39 mouse cellular contexts compared by ENCODE assay signal in genomic region chr7:102943417-102943816, GRCm38 (mm10). TPM values are rescaled to one million over a fixed set of nuclear protein-coding genes. Genes with fewer than 3 reads are reported as not detected.
"Had no signal": no experiment of that assay in that cellular context is flagged by ENCODE, and none has a peak within 500 bp of the region (broad histone marks: within the 10 kb centered on the region; RNA-seq: fewer than 3 reads in every experiment).

No protein-coding gene starts in this region.

- H3K4me1 ChIP-seq: hindbrain, embryonic 13.5 days; hindbrain, embryonic 15.5 days; kidney, embryonic 15.5 days; limb, embryonic 10.5 days; limb, embryonic 12.5 days had no signal

- H3K4me3 ChIP-seq: heart, adult 2 months; hindbrain, embryonic 13.5 days; hindbrain, embryonic 15.5 days; kidney, embryonic 15.5 days; limb, embryonic 10.5 days; limb, embryonic 12.5 days had no signal

- H3K27ac ChIP-seq: heart, adult 2 months; hindbrain, embryonic 13.5 days; hindbrain, embryonic 15.5 days; hindbrain, postnatal 0 days; kidney, embryonic 15.5 days; kidney, postnatal 0 days; limb, embryonic 10.5 days; limb, embryonic 12.5 days had no signal

- H3K9ac ChIP-seq: forebrain, postnatal 0 days; hindbrain, embryonic 13.5 days; hindbrain, embryonic 15.5 days; kidney, embryonic 15.5 days; limb, embryonic 12.5 days had no signal

- H3K36me3 ChIP-seq: hindbrain, embryonic 13.5 days; hindbrain, embryonic 15.5 days; kidney, embryonic 15.5 days; limb, embryonic 10.5 days; limb, embryonic 12.5 days had no signal

- H3K27me3 ChIP-seq: hindbrain, embryonic 13.5 days; hindbrain, embryonic 15.5 days; kidney, embryonic 15.5 days; limb, embryonic 12.5 days had no signal

- ATAC-seq: forebrain, postnatal 0 days; hindbrain, postnatal 0 days; intestine, embryonic 16.5 days had no signal

- DNase-seq: forebrain, postnatal 0 days; gastrocnemius, postnatal 14 days; gastrocnemius, postnatal 36 days; heart, adult 11 months; heart, adult 2 months; heart, postnatal 10 days; heart, postnatal 36 days; kidney, adult 11 months; kidney, adult 2 months; kidney, adult 9 months; kidney, postnatal 14 days; kidney, postnatal 36 days; layer of hippocampus, adult 9-11 months; layer of hippocampus, postnatal 36 days had no signal

- H3K9me3 ChIP-seq: hindbrain, embryonic 13.5 days; hindbrain, embryonic 15.5 days; kidney, embryonic 15.5 days; limb, embryonic 10.5 days; limb, embryonic 12.5 days had no signal

- H3K4me2 ChIP-seq: hindbrain, embryonic 13.5 days; hindbrain, embryonic 15.5 days; kidney, embryonic 15.5 days; limb, embryonic 12.5 days had no signal

RNA-seq across cellular contexts. Expression of gene Olfr573-ps1, which starts 1.0 kb away (rescaled TPM):
- total RNA-seq: forebrain, postnatal 0 days; gastrocnemius, adult 18-20 months; gastrocnemius, adult 8-10 months; gastrocnemius, postnatal 14 days; gastrocnemius, postnatal 36 days; heart, adult 2 months; heart, postnatal 10 days; heart, postnatal 36 days; hematopoietic stem cell, adult 5-6 weeks; hindbrain, postnatal 0 days; layer of hippocampus, adult 18-20 months; layer of hippocampus, adult 8-10 months; layer of hippocampus, postnatal 14 days; layer of hippocampus, postnatal 36 days; left cerebral cortex, adult 18-20 months; left cerebral cortex, postnatal 14 days; left cerebral cortex, postnatal 36 days; liver, adult 2 months had no signal
- polyA plus RNA-seq: forebrain, postnatal 0 days; gonadal fat pad, adult 2 months; heart, adult 2 months; heart, embryonic 14.5 days; heart, embryonic 16.5 days; hindbrain, embryonic 11.5 days; hindbrain, embryonic 13.5 days; hindbrain, embryonic 15.5 days; hindbrain, postnatal 0 days; intestine, embryonic 14.5 days; intestine, embryonic 16.5 days; kidney, adult 2 months; kidney, embryonic 15.5 days; kidney, postnatal 0 days; large intestine, adult 2 months; limb, embryonic 10.5 days; limb, embryonic 12.5 days; limb, embryonic 14.5 days; liver, adult 2 months had no signal

RNA-seq across cellular contexts. Expression of gene Olfr574, which starts 4.8 kb away (rescaled TPM):
- total RNA-seq: forebrain, postnatal 0 days; gastrocnemius, adult 18-20 months; gastrocnemius, adult 8-10 months; gastrocnemius, postnatal 14 days; gastrocnemius, postnatal 36 days; heart, adult 2 months; heart, postnatal 10 days; heart, postnatal 36 days; hematopoietic stem cell, adult 5-6 weeks; hindbrain, postnatal 0 days; layer of hippocampus, adult 18-20 months; layer of hippocampus, adult 8-10 months; layer of hippocampus, postnatal 14 days; layer of hippocampus, postnatal 36 days; left cerebral cortex, adult 18-20 months; left cerebral cortex, postnatal 14 days; left cerebral cortex, postnatal 36 days; liver, adult 2 months had no signal
- polyA plus RNA-seq: forebrain, postnatal 0 days; gonadal fat pad, adult 2 months; heart, adult 2 months; heart, embryonic 14.5 days; heart, embryonic 16.5 days; hindbrain, embryonic 11.5 days; hindbrain, embryonic 13.5 days; hindbrain, embryonic 15.5 days; hindbrain, postnatal 0 days; intestine, embryonic 14.5 days; intestine, embryonic 16.5 days; kidney, adult 2 months; kidney, embryonic 15.5 days; kidney, postnatal 0 days; large intestine, adult 2 months; limb, embryonic 10.5 days; limb, embryonic 12.5 days; limb, embryonic 14.5 days; liver, adult 2 months had no signal

RNA-seq across cellular contexts. Expression of gene Olfr575, which starts 15.2 kb away (rescaled TPM):
- total RNA-seq: forebrain, postnatal 0 days; gastrocnemius, adult 18-20 months; gastrocnemius, adult 8-10 months; gastrocnemius, postnatal 14 days; gastrocnemius, postnatal 36 days; heart, adult 2 months; heart, postnatal 10 days; heart, postnatal 36 days; hematopoietic stem cell, adult 5-6 weeks; hindbrain, postnatal 0 days; layer of hippocampus, adult 18-20 months; layer of hippocampus, adult 8-10 months; layer of hippocampus, postnatal 14 days; layer of hippocampus, postnatal 36 days; left cerebral cortex, adult 18-20 months; left cerebral cortex, postnatal 14 days; left cerebral cortex, postnatal 36 days; liver, adult 2 months had no signal
- polyA plus RNA-seq: forebrain, postnatal 0 days; gonadal fat pad, adult 2 months; heart, adult 2 months; heart, embryonic 14.5 days; heart, embryonic 16.5 days; hindbrain, embryonic 11.5 days; hindbrain, embryonic 13.5 days; hindbrain, embryonic 15.5 days; hindbrain, postnatal 0 days; intestine, embryonic 14.5 days; intestine, embryonic 16.5 days; kidney, adult 2 months; kidney, embryonic 15.5 days; kidney, postnatal 0 days; large intestine, adult 2 months; limb, embryonic 10.5 days; limb, embryonic 12.5 days; limb, embryonic 14.5 days; liver, adult 2 months had no signal

RNA-seq across cellular contexts. Expression of gene Olfr576, which starts 19.0 kb away (rescaled TPM):
- total RNA-seq: forebrain, postnatal 0 days; gastrocnemius, adult 18-20 months; gastrocnemius, adult 8-10 months; gastrocnemius, postnatal 14 days; gastrocnemius, postnatal 36 days; heart, adult 2 months; heart, postnatal 10 days; heart, postnatal 36 days; hematopoietic stem cell, adult 5-6 weeks; hindbrain, postnatal 0 days; layer of hippocampus, adult 18-20 months; layer of hippocampus, adult 8-10 months; layer of hippocampus, postnatal 14 days; layer of hippocampus, postnatal 36 days; left cerebral cortex, adult 18-20 months; left cerebral cortex, postnatal 14 days; left cerebral cortex, postnatal 36 days; liver, adult 2 months had no signal
- polyA plus RNA-seq: forebrain, postnatal 0 days; gonadal fat pad, adult 2 months; heart, adult 2 months; heart, embryonic 14.5 days; heart, embryonic 16.5 days; hindbrain, embryonic 11.5 days; hindbrain, embryonic 13.5 days; hindbrain, embryonic 15.5 days; hindbrain, postnatal 0 days; intestine, embryonic 14.5 days; intestine, embryonic 16.5 days; kidney, adult 2 months; kidney, embryonic 15.5 days; kidney, postnatal 0 days; large intestine, adult 2 months; limb, embryonic 10.5 days; limb, embryonic 12.5 days; limb, embryonic 14.5 days; liver, adult 2 months had no signal

RNA-seq across cellular contexts. Expression of gene Olfr572, which starts 19.2 kb away (rescaled TPM):
- total RNA-seq: forebrain, postnatal 0 days; gastrocnemius, adult 18-20 months; gastrocnemius, adult 8-10 months; gastrocnemius, postnatal 14 days; gastrocnemius, postnatal 36 days; heart, adult 2 months; heart, postnatal 10 days; heart, postnatal 36 days; hematopoietic stem cell, adult 5-6 weeks; hindbrain, postnatal 0 days; layer of hippocampus, adult 18-20 months; layer of hippocampus, adult 8-10 months; layer of hippocampus, postnatal 14 days; layer of hippocampus, postnatal 36 days; left cerebral cortex, adult 18-20 months; left cerebral cortex, postnatal 14 days; left cerebral cortex, postnatal 36 days; liver, adult 2 months had no signal
- polyA plus RNA-seq: forebrain, postnatal 0 days; gonadal fat pad, adult 2 months; heart, adult 2 months; heart, embryonic 14.5 days; heart, embryonic 16.5 days; hindbrain, embryonic 11.5 days; hindbrain, embryonic 13.5 days; hindbrain, embryonic 15.5 days; hindbrain, postnatal 0 days; intestine, embryonic 14.5 days; intestine, embryonic 16.5 days; kidney, adult 2 months; kidney, embryonic 15.5 days; kidney, postnatal 0 days; large intestine, adult 2 months; limb, embryonic 10.5 days; limb, embryonic 12.5 days; limb, embryonic 14.5 days; liver, adult 2 months had no signal
